Mouse (Mus musculus): Measurements from ENCODE around the gene Gtf2h1.

DNA sequence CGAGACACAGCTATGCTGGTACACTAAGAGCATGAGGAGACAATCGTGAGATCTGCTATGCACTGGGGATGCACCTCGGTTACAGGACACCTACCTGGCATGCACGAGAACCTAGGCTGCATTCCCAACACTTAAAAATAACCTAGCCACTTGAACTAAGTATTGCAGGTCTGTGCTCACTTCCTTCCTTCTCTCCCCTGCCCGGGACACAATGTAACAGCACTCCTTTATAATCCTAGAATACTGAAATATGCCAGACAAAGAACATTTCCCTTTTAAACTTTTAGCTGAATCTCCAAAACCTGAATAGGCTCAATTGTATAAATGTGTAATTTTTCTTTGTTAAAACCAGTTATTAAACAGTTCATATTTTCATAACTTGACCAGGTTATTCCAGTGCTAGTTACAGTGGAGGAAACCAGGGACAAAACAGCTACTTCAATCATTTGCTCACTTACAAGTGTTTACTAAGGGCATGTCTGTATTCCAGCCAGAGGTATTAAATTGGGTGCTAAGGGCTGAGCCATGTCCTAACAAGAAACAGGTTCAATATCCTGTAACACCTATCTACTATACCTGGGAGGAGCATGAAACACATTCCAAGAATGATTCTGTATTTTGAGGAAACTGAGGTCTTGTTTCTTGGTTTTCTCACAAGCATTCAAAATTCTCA, 6.6 kb upstream of the Gtf2h1 start:
- TF ChIP-seq CTCF (IDR thresholded peaks at IDR 0.05; ENCODE audit: control insufficient read depth, insufficient read depth, insufficient replicate concordance, low read depth, low read length) (no peak), POLR2A (IDR thresholded peaks at IDR 0.05; ENCODE audit: control insufficient read depth, low read depth, low read length) (no peak)
